Mouse (Mus musculus) liver, embryonic 13.5 days (tissue): ENCODE data around the gene Ddr2. TPM values are rescaled to one million over a fixed set of nuclear protein-coding genes. Genes with fewer than 3 reads are reported as not detected.

Source experiments
- ATAC-seq: fragments of 200-750 bp; cut with Nextera tagmentation; 2 replicates; pipeline ENCODE4 v1.8.0; 2017; ENCODE audit warnings: low read depth, mild to moderate bottlenecking, moderate number of reproducible peaks, moderate library complexity
- DNase-seq: peaks from one replicate; pipeline ENCODE4 v3.0.0; 2022
- H3K27ac ChIP-seq: fragments of 300-500 bp; sonication (generic); 2 replicates; pipeline ENCODE4 v1.5.1; 2015; ENCODE audit warnings: moderate library complexity, mild to moderate bottlenecking, inconsistent platforms
- H3K27me3 ChIP-seq: fragments of 300-500 bp; sonication (generic); 2 replicates; pipeline ENCODE4 v1.6.1; 2015; ENCODE audit warnings: mild to moderate bottlenecking, inconsistent platforms
- H3K36me3 ChIP-seq: fragments of 300-500 bp; sonication (generic); 2 replicates; pipeline ENCODE4 v1.6.1; 2015; ENCODE audit warnings: mild to moderate bottlenecking, inconsistent platforms
- H3K4me1 ChIP-seq: fragments of 300-500 bp; sonication (generic); replicated peaks from 2 replicates; pipeline ENCODE4 v1.6.1; 2015; ENCODE audit warnings: inconsistent platforms
- H3K4me2 ChIP-seq: fragments of 300-500 bp; sonication (generic); 2 replicates; pipeline ENCODE4 v1.6.1; 2015; ENCODE audit warnings: inconsistent platforms, mild to moderate bottlenecking, moderate library complexity
- H3K4me3 ChIP-seq: fragments of 300-500 bp; sonication (generic); replicated peaks from 2 replicates; pipeline ENCODE4 v1.5.1; 2015; ENCODE audit warnings: mild to moderate bottlenecking, inconsistent platforms
- H3K9ac ChIP-seq: fragments of 300-500 bp; sonication (generic); 2 replicates; pipeline ENCODE4 v1.6.1; 2015; ENCODE audit warnings: mild to moderate bottlenecking, inconsistent platforms
- H3K9me3 ChIP-seq: fragments of 300-500 bp; sonication (generic); replicated peaks from 2 replicates; pipeline ENCODE4 v1.6.1; 2016; ENCODE audit warnings: inconsistent platforms
- WGBS: fragments of 180-500 bp; shearing (Covaris S2); methylation state at CpG from one replicate; pipeline ENCODE4 v1.1.7; 2015; ENCODE audit not compliant: insufficient replicate concordance; 5-methylcytosine and 5-hydroxymethylcytosine counted together
- polyA plus RNA-seq: library from polyadenylated mRNA; unstranded; fragments of >200 nt; fragmentation: Nextera tagmentation; extraction: Ambion mirVana; gene quantifications from 2 replicates; pipeline ENCODE4 v1.2.1, GENCODE M21; 2015

The Ddr2 gene
- polyA plus RNA-seq, 1 experiment from 2014 or later = 1.7 TPM

DNA sequence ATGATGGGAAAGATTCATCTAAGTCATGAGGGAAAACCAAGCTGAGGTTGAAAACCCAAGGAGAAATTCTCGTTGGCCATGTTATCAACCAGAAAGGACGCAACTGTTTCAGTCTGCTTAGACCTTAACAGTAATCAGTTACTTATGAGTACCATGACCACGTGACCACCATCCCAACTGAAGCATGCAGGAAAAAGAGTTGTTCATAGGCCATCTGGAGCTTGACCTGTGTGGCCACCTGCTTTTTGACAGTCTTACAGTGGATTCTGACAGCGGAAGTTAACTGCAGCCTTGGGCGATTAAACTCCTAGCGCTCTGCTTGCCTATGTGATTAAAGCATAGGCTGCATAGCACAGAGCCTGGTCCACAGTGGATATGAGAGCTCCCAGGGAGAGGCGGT is 23.9 kb downstream of the Ddr2 start:
- DNase-seq = no peak
- WGBS = 74% methylated on average over 7 of the region's 7 CpGs
- no peak overlapping the region for H3K4me2 ChIP-seq
- ATAC-seq = no peak
- no peak overlapping the region for H3K4me3 ChIP-seq
- H3K9me3 ChIP-seq = no peaks in the 10 kb centered on the region
- H3K27ac ChIP-seq = no peak overlapping the region
- H3K9ac ChIP-seq = no peak overlapping the region
- H3K27me3 ChIP-seq = no peaks in the 10 kb centered on the region
- H3K36me3 ChIP-seq = no peaks in the 10 kb centered on the region
- H3K4me1 ChIP-seq = no peaks in the 10 kb centered on the region

DNA sequence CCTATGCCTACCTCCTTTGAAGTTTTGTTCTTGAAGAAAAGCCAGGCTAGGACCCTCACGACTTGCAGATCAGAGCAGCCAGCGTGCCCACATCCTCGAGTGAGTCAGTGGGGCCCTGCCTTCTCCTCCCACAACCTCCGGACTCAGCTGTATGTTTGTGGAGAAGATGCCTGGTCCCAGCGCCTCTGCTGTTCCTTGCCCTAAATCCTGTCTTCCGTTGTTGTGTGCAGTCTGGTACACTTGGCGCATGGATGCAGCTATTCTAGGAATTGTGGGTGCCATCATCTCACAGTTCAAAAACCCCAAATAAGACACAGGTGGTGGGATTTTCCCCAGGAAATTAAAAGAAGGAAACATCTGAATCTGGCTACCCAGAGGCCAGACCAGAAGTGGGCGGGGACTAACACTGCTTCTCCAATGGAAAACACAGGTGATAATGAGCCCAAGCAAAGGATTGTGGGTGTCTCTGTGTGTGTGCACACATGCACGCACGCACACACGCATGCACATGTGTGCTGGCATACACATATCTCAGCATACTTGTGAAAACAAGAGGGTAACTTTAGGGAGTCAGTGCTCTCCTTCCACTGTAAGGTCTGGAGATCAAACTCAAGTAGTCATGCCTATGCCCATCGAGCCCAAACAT is 26.3 kb downstream of the Ddr2 start:
- H3K4me2 ChIP-seq = no peak overlapping the region
- no peak for DNase-seq
- H3K36me3 ChIP-seq = no peaks in the 10 kb centered on the region
- WGBS = 66% methylated on average over 12 of the region's 12 CpGs
- H3K27ac ChIP-seq = no peak overlapping the region
- no peak overlapping the region for H3K4me3 ChIP-seq
- H3K9me3 ChIP-seq = no peaks in the 10 kb centered on the region
- H3K27me3 ChIP-seq = no peaks in the 10 kb centered on the region
- ATAC-seq = no peak
- H3K9ac ChIP-seq = no peak overlapping the region
- no peaks in the 10 kb centered on the region for H3K4me1 ChIP-seq

- H3K36me3 ChIP-seq = no peaks in the 10 kb centered on the region
- no peaks in the 10 kb centered on the region for H3K4me1 ChIP-seq
- WGBS = 35% methylated on average over 1 of the region's 1 CpGs
- no peak overlapping the region for H3K4me3 ChIP-seq
- H3K27me3 ChIP-seq = no peaks in the 10 kb centered on the region
- H3K9ac ChIP-seq = no peak overlapping the region
- DNase-seq (no peak), ATAC-seq (no peak)
- H3K27ac ChIP-seq = no peak overlapping the region
- H3K9me3 ChIP-seq = no peaks in the 10 kb centered on the region
- no peak overlapping the region for H3K4me2 ChIP-seq
These were observed 29.7 kb downstream of the Ddr2 start for GRCm38 (mm10) chr1:170080907-170081306.

GRCm38 (mm10) chr1:170079465-170079864 is 31.1 kb downstream of the Ddr2 start:
- no peaks in the 10 kb centered on the region for H3K27me3 ChIP-seq
- 48% methylated on average over 2 of the region's 2 CpGs for WGBS
- ATAC-seq (no peak), DNase-seq (no peak)
- no peaks in the 10 kb centered on the region for H3K4me1 ChIP-seq
- no peak overlapping the region for H3K27ac ChIP-seq
- no peaks in the 10 kb centered on the region for H3K9me3 ChIP-seq
- H3K36me3 ChIP-seq = no peaks in the 10 kb centered on the region
- H3K4me2 ChIP-seq = no peak overlapping the region
- no peak overlapping the region for H3K4me3 ChIP-seq
- no peak overlapping the region for H3K9ac ChIP-seq

GRCm38 (mm10) chr1:170076339-170076738 is 34.2 kb downstream of the Ddr2 start:
- Histone ChIP-seq H3K27ac (no peak overlapping the region), H3K4me1 (no peaks in the 10 kb centered on the region), H3K4me2 (no peak overlapping the region), H3K9me3 (no peaks in the 10 kb centered on the region), H3K27me3 (no peaks in the 10 kb centered on the region), H3K9ac (no peak overlapping the region), H3K36me3 (no peaks in the 10 kb centered on the region), H3K4me3 (no peak overlapping the region)
- DNase-seq (no peak), ATAC-seq (no peak)
- WGBS = 61% methylated on average over 5 of the region's 5 CpGs

DNA sequence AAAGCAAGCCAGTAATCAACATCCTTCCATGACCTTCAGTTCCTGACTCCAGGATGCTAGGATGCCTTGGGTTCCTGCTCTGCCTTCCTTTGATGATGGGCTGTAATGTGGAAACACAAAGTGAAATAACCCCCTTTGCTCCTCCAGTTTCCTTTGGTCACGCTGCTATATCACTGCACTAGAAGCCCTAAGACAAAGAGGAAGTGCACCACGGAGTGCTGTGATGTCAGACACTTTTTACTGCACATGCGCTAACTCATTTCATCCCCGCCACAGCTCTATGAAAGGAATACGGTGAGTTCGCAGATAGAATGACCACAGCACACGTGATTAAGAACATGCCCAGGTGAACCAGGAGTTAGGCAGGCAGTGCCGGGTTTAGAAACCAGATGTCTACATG is 36.8 kb downstream of the Ddr2 start:
- no peak overlapping the region for H3K9ac ChIP-seq
- H3K4me3 ChIP-seq = no peak overlapping the region
- no peaks in the 10 kb centered on the region for H3K27me3 ChIP-seq
- 60% methylated on average over 8 of the region's 8 CpGs for WGBS
- DNase-seq (no peak), ATAC-seq (no peak)
- no peaks in the 10 kb centered on the region for H3K9me3 ChIP-seq
- no peaks in the 10 kb centered on the region for H3K4me1 ChIP-seq
- no peak overlapping the region for H3K27ac ChIP-seq
- H3K4me2 ChIP-seq = no peak overlapping the region
- H3K36me3 ChIP-seq = no peaks in the 10 kb centered on the region

DNA sequence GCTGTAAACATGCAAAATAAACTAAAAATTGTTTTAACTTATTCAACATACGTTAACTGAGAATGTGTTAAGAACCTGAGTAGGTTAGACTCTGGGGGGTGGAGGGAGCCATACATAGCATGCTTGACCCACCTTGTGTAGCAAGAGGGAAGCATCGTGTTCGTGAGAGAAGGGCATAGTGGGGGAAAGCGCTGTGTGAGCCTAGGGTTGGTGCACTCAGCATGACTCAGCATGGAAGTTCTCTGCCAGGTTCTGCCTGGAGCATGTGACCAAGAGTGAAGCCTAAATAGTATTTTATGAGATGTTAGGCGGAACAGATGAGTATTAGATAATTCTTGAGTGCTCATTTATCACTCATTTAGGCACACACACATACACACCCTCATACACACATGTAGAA is 41.4 kb downstream of the Ddr2 start:
- Histone ChIP-seq H3K36me3 (no peaks in the 10 kb centered on the region), H3K27ac (no peak overlapping the region), H3K4me2 (no peak overlapping the region), H3K4me1 (no peaks in the 10 kb centered on the region), H3K9me3 (no peaks in the 10 kb centered on the region), H3K9ac (no peak overlapping the region), H3K4me3 (no peak overlapping the region), H3K27me3 (no peaks in the 10 kb centered on the region)
- no peak for ATAC-seq
- no peak for DNase-seq
- WGBS = 71% methylated on average over 5 of the region's 5 CpGs

DNA sequence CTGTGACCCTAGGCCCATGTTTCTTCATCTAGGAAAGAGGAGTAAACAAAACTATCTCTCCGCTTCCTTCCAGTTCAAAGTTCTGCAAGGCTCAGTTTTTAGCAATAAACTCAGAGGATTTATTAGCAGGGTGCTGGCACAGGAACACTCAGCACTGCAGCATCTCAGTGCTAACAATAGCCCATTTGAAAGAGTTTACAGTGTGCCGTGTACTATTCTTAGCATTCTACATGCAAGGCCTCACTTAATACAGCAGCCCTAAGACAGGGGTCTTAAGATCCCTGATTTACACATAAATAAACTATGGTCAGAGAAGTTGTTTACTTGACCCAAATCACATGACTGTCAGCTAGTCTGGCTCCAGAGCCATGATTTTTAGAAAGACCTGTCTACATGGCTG is 44.6 kb downstream of the Ddr2 start:
- DNase-seq (no peak), ATAC-seq (no peak)
- no peak overlapping the region for H3K9ac ChIP-seq
- no peaks in the 10 kb centered on the region for H3K9me3 ChIP-seq
- WGBS = 66% methylated on average over 2 of the region's 2 CpGs
- no peaks in the 10 kb centered on the region for H3K27me3 ChIP-seq
- H3K4me1 ChIP-seq = no peaks in the 10 kb centered on the region
- H3K27ac ChIP-seq = no peak overlapping the region
- H3K4me2 ChIP-seq = no peak overlapping the region
- no peak overlapping the region for H3K4me3 ChIP-seq
- no peaks in the 10 kb centered on the region for H3K36me3 ChIP-seq

DNA sequence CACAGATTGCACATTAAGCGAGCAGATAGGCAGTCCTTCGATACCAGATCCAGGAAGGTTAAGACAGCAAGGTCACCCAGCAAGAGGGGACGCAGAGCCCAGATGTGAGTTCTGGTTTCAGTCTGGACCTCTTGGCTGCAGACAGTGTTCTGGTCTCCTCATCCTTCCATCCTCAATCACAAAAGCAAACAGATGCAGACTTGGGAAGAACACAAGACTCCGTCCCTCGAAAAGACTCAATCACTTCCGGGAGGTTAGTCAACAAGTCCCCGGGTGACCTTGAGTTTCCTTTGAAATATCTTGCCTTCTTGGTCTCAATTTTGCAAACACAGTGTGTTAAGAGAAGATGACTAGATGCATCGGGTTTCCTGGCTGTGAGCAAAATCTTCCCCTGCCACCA is 45.6 kb downstream of the Ddr2 start:
- no peak for DNase-seq
- H3K4me3 ChIP-seq = no peak overlapping the region
- no peaks in the 10 kb centered on the region for H3K36me3 ChIP-seq
- 74% methylated on average over 8 of the region's 8 CpGs for WGBS
- H3K4me2 ChIP-seq = no peak overlapping the region
- no peaks in the 10 kb centered on the region for H3K9me3 ChIP-seq
- no peak overlapping the region for H3K9ac ChIP-seq
- no peaks in the 10 kb centered on the region for H3K27me3 ChIP-seq
- H3K27ac ChIP-seq = no peak overlapping the region
- no peak for ATAC-seq
- H3K4me1 ChIP-seq = peaks cover 7% of the 10 kb centered on the region

DNA sequence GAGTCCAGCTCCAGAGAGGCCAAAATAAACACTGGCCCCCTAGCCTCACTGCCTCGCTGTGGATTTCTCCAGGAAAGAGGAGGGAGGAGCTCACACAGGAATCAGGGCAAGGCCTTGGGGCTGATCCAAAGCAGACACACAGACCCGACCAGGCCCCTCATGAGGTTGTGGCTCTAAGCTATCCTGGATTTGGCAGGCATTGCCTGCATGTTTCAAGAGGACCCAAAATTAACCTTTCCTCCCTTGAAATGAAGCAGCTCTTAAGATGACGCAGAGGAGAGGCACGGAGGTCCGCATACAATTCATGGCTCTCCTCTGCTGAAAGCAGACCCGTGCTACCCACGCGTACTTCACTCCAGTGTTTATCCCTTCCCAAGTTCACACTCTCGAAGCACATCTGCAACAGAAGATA is 46.5 kb downstream of the Ddr2 start:
- Histone ChIP-seq H3K27me3 (no peaks in the 10 kb centered on the region), H3K4me2 (no peak overlapping the region), H3K27ac (no peak overlapping the region), H3K9me3 (no peaks in the 10 kb centered on the region), H3K4me1 (peaks cover 15% of the 10 kb centered on the region), H3K4me3 (no peak overlapping the region), H3K9ac (no peak overlapping the region), H3K36me3 (no peaks in the 10 kb centered on the region)
- WGBS = 38% methylated on average over 9 of the region's 9 CpGs
- DNase-seq (no peak), ATAC-seq (no peak)

GRCm38 (mm10) chr1:170060214-170060613 is 50.3 kb downstream of the Ddr2 start:
- H3K36me3 ChIP-seq = no peaks in the 10 kb centered on the region
- H3K4me1 ChIP-seq = peaks cover 15% of the 10 kb centered on the region
- H3K4me3 ChIP-seq = no peak overlapping the region
- peak; percentile 82 for ATAC-seq
- no peak for DNase-seq
- no peak overlapping the region for H3K27ac ChIP-seq
- H3K4me2 ChIP-seq = no peak overlapping the region
- WGBS = 18% methylated on average over 3 of the region's 3 CpGs
- no peak overlapping the region for H3K9ac ChIP-seq
- no peaks in the 10 kb centered on the region for H3K27me3 ChIP-seq
- H3K9me3 ChIP-seq = no peaks in the 10 kb centered on the region

DNA sequence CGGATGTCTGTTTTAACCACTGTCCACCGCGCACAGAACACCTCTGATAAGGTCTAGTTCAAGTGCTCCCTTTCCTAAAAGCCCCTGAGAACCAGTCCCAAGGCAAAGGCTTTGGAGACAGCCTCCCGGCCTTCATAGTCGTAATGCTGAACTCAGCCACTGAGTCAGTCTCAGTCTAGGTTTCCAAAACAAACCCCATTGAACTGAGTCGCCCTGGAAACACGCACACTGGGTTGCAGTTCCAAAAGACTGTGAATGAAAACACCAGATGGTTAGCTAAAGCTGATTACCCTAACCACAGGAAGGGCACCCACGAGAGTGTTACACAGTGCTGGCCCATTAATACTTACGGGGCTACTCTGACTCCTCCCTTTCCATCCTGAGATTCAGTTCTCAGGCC is 51.2 kb downstream of the Ddr2 start:
- WGBS = 58% methylated on average over 9 of the region's 9 CpGs
- H3K9me3 ChIP-seq = no peaks in the 10 kb centered on the region
- H3K4me3 ChIP-seq = no peak overlapping the region
- ATAC-seq (no peak), DNase-seq (no peak)
- no peaks in the 10 kb centered on the region for H3K27me3 ChIP-seq
- H3K4me1 ChIP-seq = peaks cover 15% of the 10 kb centered on the region
- H3K27ac ChIP-seq = no peak overlapping the region
- H3K4me2 ChIP-seq = no peak overlapping the region
- H3K9ac ChIP-seq = no peak overlapping the region
- H3K36me3 ChIP-seq = no peaks in the 10 kb centered on the region
